Mouse (Mus musculus): Measurements from ENCODE around the gene Gimap1. TPM values are rescaled to one million over a fixed set of nuclear protein-coding genes. Genes with fewer than 3 reads are reported as not detected.

The Gimap1 gene
- polyA plus RNA-seq, 1 experiment from 2014 or later: 35.0 TPM

DNA sequence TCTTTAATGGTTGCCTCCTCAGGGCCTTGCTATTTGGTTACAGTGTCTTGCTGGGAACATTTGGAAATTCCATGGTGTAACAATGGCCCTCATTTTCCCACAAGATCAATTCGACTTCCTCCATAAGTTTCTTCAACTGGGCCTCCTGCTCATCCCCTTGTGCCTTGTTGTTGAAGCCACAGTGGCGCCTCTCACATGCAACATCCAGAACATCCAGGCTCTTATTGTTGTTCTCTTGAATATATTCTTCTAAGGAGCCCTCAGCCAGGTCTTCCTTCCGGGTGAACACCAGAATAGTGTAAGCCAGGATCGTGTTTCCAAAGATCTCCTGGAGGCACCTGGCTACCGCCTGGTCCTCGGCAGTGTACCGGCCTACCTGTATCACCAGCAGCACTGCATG, 36.7 kb upstream of the Gimap1 start:
- H3K4me3 ChIP-seq (ENCODE audit: low read length): no peak overlapping the region
- no peak overlapping the region for H3K9ac ChIP-seq (ENCODE audit: low read length)
- peak overlapping the region; percentile 83 for H3K27ac ChIP-seq (ENCODE audit: low read length)
- H3K36me3 ChIP-seq (ENCODE audit: control insufficient read depth, insufficient read depth): peaks cover 4% of the 10 kb centered on the region; the same call in 1 of the 2 replicates
- WGBS: 77% methylated on average over 7 of the region's 7 CpGs
- H3K9me3 ChIP-seq (replicated peaks; ENCODE audit: control insufficient read depth, low read length): no peaks in the 10 kb centered on the region
- no peak for ATAC-seq (replicated peaks; ENCODE audit: extremely low read depth, insufficient read depth, low FRiP score)
- H3K27me3 ChIP-seq (ENCODE audit: control insufficient read depth, insufficient read depth, low read length): no peaks in the 10 kb centered on the region
- no peak overlapping the region for H3K4me2 ChIP-seq (ENCODE audit: low read depth, low read length)
- no peaks in the 10 kb centered on the region for H3K4me1 ChIP-seq (ENCODE audit: control insufficient read depth, insufficient read depth, low read length)

DNA sequence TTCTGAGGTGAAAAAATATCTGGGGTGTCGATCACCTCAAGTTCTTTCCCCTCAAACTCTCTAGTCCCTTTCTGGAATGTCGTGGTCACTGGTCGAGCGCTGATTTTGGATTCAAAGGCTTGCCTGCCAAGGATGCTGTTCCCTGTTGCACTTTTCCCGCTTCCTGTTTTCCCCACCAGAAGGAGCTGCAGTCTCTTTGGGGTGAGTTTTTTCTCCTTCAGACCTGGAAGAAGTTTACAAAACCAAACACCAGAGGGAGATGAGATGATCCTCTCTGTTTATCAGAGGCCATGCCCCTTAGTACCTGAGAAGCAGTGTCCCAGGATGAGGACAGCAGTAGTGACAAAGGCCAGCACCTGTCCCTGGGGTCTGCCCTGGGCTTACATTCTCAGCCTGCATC, 36.3 kb upstream of the Gimap1 start:
- 65% methylated on average over 5 of the region's 5 CpGs for WGBS
- Histone ChIP-seq H3K9ac (ENCODE audit: low read length) (no peak overlapping the region), H3K9me3 (replicated peaks; ENCODE audit: control insufficient read depth, low read length) (no peaks in the 10 kb centered on the region), H3K27me3 (ENCODE audit: control insufficient read depth, insufficient read depth, low read length) (no peaks in the 10 kb centered on the region), H3K36me3 (ENCODE audit: control insufficient read depth, insufficient read depth) (peaks cover 4% of the 10 kb centered on the region; the same call in 1 of the 2 replicates), H3K4me3 (ENCODE audit: low read length) (no peak overlapping the region), H3K4me1 (ENCODE audit: control insufficient read depth, insufficient read depth, low read length) (no peaks in the 10 kb centered on the region), H3K4me2 (ENCODE audit: low read depth, low read length) (no peak overlapping the region), H3K27ac (ENCODE audit: low read length) (peak overlapping the region; percentile 83)
- no peak for ATAC-seq (replicated peaks; ENCODE audit: extremely low read depth, insufficient read depth, low FRiP score)

DNA sequence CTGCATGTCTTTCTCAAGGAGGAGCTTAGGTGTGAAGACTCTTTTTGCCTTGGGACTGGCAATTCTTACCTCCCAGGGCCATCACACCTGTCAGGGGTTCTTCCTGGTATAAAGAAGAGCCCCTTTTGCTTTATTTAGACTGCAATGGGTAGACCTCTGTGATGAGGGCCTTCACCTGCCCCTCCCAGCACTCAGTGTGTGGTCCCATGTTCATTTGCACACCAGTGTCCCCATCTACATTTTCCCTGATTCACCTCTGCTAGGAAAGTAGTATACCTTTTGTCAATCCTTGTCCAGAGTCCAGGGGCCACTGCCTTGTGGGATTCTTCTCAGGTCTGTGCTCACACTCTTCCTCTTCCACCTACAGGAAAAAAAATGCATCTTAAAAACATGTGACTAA, 34.7 kb upstream of the Gimap1 start:
- ATAC-seq (replicated peaks; ENCODE audit: extremely low read depth, insufficient read depth, low FRiP score): no peak
- Histone ChIP-seq H3K4me3 (ENCODE audit: low read length) (no peak overlapping the region), H3K27ac (ENCODE audit: low read length) (no peak overlapping the region), H3K9me3 (replicated peaks; ENCODE audit: control insufficient read depth, low read length) (no peaks in the 10 kb centered on the region), H3K27me3 (ENCODE audit: control insufficient read depth, insufficient read depth, low read length) (no peaks in the 10 kb centered on the region), H3K4me2 (ENCODE audit: low read depth, low read length) (no peak overlapping the region), H3K9ac (ENCODE audit: low read length) (no peak overlapping the region), H3K36me3 (ENCODE audit: control insufficient read depth, insufficient read depth) (peaks cover 4% of the 10 kb centered on the region; the same call in 1 of the 2 replicates), H3K4me1 (ENCODE audit: control insufficient read depth, insufficient read depth, low read length) (no peaks in the 10 kb centered on the region)

DNA sequence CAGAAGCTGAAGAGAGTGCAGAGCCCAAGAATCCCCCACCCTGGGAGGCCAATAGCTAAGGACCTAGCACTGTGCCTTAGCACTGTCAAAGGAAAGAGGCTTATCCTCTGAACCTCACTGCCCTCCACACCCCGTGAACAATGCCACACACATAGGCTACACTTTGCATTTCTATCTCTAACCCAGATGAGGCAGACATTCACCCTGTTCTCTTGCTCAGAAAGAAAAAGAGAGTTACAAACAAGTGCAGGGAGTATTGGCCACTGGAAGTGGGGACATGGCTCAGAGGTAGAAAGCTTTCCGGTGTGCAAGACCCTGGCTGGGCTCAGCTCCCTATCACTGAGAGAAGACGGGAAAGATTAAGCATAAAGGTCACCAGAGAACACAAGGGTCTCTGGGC, 32.7 kb upstream of the Gimap1 start:
- Histone ChIP-seq H3K27ac (ENCODE audit: low read length) (peak overlapping the region; percentile 73), H3K4me1 (ENCODE audit: control insufficient read depth, insufficient read depth, low read length) (no peaks in the 10 kb centered on the region), H3K36me3 (ENCODE audit: control insufficient read depth, insufficient read depth) (peaks cover 4% of the 10 kb centered on the region; the same call in 1 of the 2 replicates), H3K4me3 (ENCODE audit: low read length) (peak overlapping the region; percentile 38), H3K9me3 (replicated peaks; ENCODE audit: control insufficient read depth, low read length) (no peaks in the 10 kb centered on the region; the same call in 1 of the 2 replicates), H3K27me3 (ENCODE audit: control insufficient read depth, insufficient read depth, low read length) (no peaks in the 10 kb centered on the region), H3K4me2 (ENCODE audit: low read depth, low read length) (peak overlapping the region; percentile 43), H3K9ac (ENCODE audit: low read length) (peak overlapping the region; percentile 54)
- 35% methylated on average over 3 of the region's 3 CpGs for WGBS
- ATAC-seq (replicated peaks; ENCODE audit: extremely low read depth, insufficient read depth, low FRiP score): no peak; the same call in 1 of the 2 replicates

DNA sequence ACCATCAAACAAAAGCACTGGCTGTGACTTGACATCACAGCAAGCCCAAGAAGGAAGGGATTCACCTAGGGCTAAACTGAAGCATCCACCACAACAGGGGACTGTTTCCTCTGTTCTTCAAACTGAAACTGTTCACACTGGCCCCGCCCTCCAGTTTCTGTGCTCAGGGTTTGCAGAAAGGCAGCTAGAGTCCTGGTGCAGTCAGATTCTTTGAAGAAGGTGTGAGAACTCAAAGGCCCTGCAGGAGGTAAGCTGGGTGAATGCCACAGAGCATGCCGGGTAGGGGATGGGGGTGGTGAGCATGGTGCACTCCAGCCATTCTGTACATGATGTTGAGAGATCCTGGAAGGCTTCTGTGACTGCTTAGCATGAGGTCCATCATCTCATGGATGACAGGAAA, 20.4 kb upstream of the Gimap1 start, which contains the start of the genes Gm28053 and Gimap7:
Gm28053 (plus strand) TSS at position 153 of the 400 bp plus-strand sequence.
Gimap7 (plus strand) TSS at position 167 of the 400 bp plus-strand sequence.
- ATAC-seq (replicated peaks; ENCODE audit: extremely low read depth, insufficient read depth, low FRiP score): 0 out of 2 replicates have a peak, but pooled peaks have one; percentile 52
- Histone ChIP-seq H3K4me2 (ENCODE audit: low read depth, low read length) (no peak within 1 kb of the TSS), H3K9ac (ENCODE audit: low read length) (no peak within 1 kb of the TSS), H3K4me1 (ENCODE audit: control insufficient read depth, insufficient read depth, low read length) (no peaks in the 10 kb centered on the region), H3K9me3 (replicated peaks; ENCODE audit: control insufficient read depth, low read length) (no peaks in the 10 kb centered on the region), H3K4me3 (ENCODE audit: low read length) (no peak within 1 kb of the TSS), H3K27me3 (ENCODE audit: control insufficient read depth, insufficient read depth, low read length) (no peaks in the 10 kb centered on the region), H3K36me3 (ENCODE audit: control insufficient read depth, insufficient read depth) (no peaks in the 10 kb centered on the region), H3K27ac (ENCODE audit: low read length) (no peak within 1 kb of the TSS)
- WGBS: 50% methylated on average over 2 of the region's 2 CpGs

DNA sequence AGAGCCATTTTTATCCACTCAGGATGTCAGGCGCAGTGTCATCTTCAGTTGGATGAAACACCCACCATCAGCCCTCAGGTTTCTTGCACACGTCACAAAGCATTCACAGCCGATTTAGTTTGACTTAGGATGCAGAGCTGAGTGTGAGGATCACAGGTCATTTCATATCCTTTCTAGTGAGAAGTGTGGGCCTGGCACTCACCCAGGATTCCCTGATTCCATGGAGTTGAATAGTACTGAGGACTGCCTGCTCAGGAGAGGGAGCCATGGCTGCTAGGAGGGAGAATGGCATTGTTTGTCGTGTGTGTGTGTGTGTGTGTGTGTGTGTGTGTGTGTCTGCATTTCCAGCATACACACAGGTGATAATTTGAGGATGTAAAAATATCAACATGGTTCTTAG, 18.5 kb upstream of the Gimap1 start:
- H3K9ac ChIP-seq (ENCODE audit: low read length): no peak overlapping the region
- H3K4me3 ChIP-seq (ENCODE audit: low read length): no peak overlapping the region
- H3K27ac ChIP-seq (ENCODE audit: low read length): no peak overlapping the region
- H3K4me2 ChIP-seq (ENCODE audit: low read depth, low read length): no peak overlapping the region
- H3K4me1 ChIP-seq (ENCODE audit: control insufficient read depth, insufficient read depth, low read length): peaks cover 2% of the 10 kb centered on the region
- no peaks in the 10 kb centered on the region for H3K36me3 ChIP-seq (ENCODE audit: control insufficient read depth, insufficient read depth)
- H3K27me3 ChIP-seq (ENCODE audit: control insufficient read depth, insufficient read depth, low read length): no peaks in the 10 kb centered on the region
- WGBS: 68% methylated on average over 4 of the region's 4 CpGs
- ATAC-seq (replicated peaks; ENCODE audit: extremely low read depth, insufficient read depth, low FRiP score): no peak
- no peaks in the 10 kb centered on the region for H3K9me3 ChIP-seq (replicated peaks; ENCODE audit: control insufficient read depth, low read length)

DNA sequence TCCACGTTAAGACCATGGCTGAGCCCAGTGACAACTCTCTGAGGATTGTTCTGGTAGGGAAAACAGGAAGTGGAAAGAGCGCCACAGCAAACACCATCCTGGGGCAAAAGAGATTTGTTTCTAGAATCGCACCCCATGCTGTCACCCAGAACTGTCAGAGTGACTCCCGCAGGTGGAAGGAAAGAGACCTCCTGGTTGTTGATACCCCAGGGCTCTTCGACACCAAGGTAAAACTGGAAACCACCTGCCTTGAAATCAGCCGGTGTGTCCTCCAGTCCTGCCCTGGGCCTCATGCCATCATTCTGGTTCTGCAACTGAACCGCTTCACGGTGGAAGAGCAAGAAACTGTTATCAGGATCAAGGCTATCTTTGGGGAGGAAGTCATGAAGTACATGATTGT, 15.4 kb upstream of the Gimap1 start:
- H3K4me2 ChIP-seq (ENCODE audit: low read depth, low read length): no peak overlapping the region
- peaks cover 10% of the 10 kb centered on the region for H3K4me1 ChIP-seq (ENCODE audit: control insufficient read depth, insufficient read depth, low read length)
- 66% methylated on average over 8 of the region's 8 CpGs for WGBS
- H3K27me3 ChIP-seq (ENCODE audit: control insufficient read depth, insufficient read depth, low read length): no peaks in the 10 kb centered on the region
- no peak overlapping the region for H3K9ac ChIP-seq (ENCODE audit: low read length)
- no peak overlapping the region for H3K4me3 ChIP-seq (ENCODE audit: low read length)
- H3K9me3 ChIP-seq (replicated peaks; ENCODE audit: control insufficient read depth, low read length): no peaks in the 10 kb centered on the region
- H3K27ac ChIP-seq (ENCODE audit: low read length): no peak overlapping the region
- no peak for ATAC-seq (replicated peaks; ENCODE audit: extremely low read depth, insufficient read depth, low FRiP score)
- H3K36me3 ChIP-seq (ENCODE audit: control insufficient read depth, insufficient read depth): no peaks in the 10 kb centered on the region

DNA sequence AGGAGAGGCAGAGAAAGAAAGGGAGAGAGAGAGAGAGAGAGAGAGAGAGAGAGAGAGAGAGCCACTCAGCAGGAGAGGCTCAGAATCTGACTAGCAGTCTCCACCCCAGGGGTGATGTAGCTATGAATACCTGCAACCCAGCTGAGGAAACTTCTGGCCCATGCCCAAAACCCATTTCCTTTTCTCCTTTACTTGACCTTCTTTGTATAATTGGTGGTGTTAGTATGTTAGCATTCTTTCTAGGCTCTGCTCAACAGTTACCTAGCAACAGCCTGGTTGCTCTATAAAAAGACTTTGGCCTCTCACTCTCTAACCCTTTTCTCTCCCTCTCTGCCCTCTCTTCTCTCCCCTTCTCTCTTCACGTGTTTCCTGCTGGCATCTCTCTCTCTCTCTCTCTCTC, 13.4 kb upstream of the Gimap1 start:
- 0% methylated on average over 1 of the region's 1 CpGs for WGBS
- no peak overlapping the region for H3K9ac ChIP-seq (ENCODE audit: low read length)
- H3K4me1 ChIP-seq (ENCODE audit: control insufficient read depth, insufficient read depth, low read length): peaks cover 10% of the 10 kb centered on the region
- H3K4me3 ChIP-seq (ENCODE audit: low read length): no peak overlapping the region
- peak overlapping the region; percentile 43; the same call in 1 of the 2 replicates for H3K27ac ChIP-seq (ENCODE audit: low read length)
- no peaks in the 10 kb centered on the region for H3K36me3 ChIP-seq (ENCODE audit: control insufficient read depth, insufficient read depth)
- H3K4me2 ChIP-seq (ENCODE audit: low read depth, low read length): peak overlapping the region; percentile 7; the same call in 1 of the 2 replicates
- peak; percentile 89 for ATAC-seq (replicated peaks; ENCODE audit: extremely low read depth, insufficient read depth, low FRiP score)
- no peaks in the 10 kb centered on the region for H3K27me3 ChIP-seq (ENCODE audit: control insufficient read depth, insufficient read depth, low read length)
- H3K9me3 ChIP-seq (replicated peaks; ENCODE audit: control insufficient read depth, low read length): no peaks in the 10 kb centered on the region

DNA sequence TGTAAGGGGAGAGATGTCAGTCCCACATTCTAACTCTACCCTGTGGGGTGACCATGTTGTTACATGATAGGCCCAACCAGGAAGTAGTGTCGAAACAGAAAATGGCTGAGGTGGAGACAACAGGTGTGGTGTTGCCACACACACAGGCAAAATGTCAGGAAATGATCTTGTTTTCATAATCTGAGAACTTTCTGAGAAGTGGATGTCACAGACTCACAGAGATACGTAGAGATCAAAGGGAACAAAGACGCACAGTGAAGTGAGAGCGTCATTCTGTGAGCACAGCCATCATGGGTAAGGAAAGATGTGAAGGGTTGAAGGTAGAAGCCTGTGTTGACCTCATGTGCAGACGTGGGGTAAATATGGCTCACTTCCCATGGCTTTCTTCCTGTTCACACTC, 11.1 kb upstream of the Gimap1 start:
- 84% methylated on average over 5 of the region's 5 CpGs for WGBS
- H3K4me3 ChIP-seq (ENCODE audit: low read length): no peak overlapping the region

More for the DNA sequence above, 11.1 kb upstream of the Gimap1 start:
- H3K9ac ChIP-seq (ENCODE audit: low read length): no peak overlapping the region
- H3K27me3 ChIP-seq (ENCODE audit: control insufficient read depth, insufficient read depth, low read length): no peaks in the 10 kb centered on the region
- no peak overlapping the region for H3K27ac ChIP-seq (ENCODE audit: low read length)
- H3K36me3 ChIP-seq (ENCODE audit: control insufficient read depth, insufficient read depth): no peaks in the 10 kb centered on the region
- H3K4me2 ChIP-seq (ENCODE audit: low read depth, low read length): no peak overlapping the region
- no peak for ATAC-seq (replicated peaks; ENCODE audit: extremely low read depth, insufficient read depth, low FRiP score)
- H3K4me1 ChIP-seq (ENCODE audit: control insufficient read depth, insufficient read depth, low read length): peaks cover 10% of the 10 kb centered on the region
- H3K9me3 ChIP-seq (replicated peaks; ENCODE audit: control insufficient read depth, low read length): no peaks in the 10 kb centered on the region
